Mouse (Mus musculus) neural tube, embryonic 14.5 days (tissue): ENCODE data around the gene Pip5k1b. TPM values are rescaled to one million over a fixed set of nuclear protein-coding genes. Genes with fewer than 3 reads are reported as not detected.

ENCODE experiments used
- ATAC-seq: fragments of 200-750 bp; cut with Nextera tagmentation; 2 replicates; pipeline ENCODE4 v1.8.0; 2017; ENCODE audit warnings: low read depth, mild to moderate bottlenecking, moderate TSS enrichment, moderate library complexity
- H3K27ac ChIP-seq: fragments of 300-500 bp; sonication (generic); 2 replicates; pipeline ENCODE4 v1.5.1; 2014; ENCODE audit warnings: low read depth, mild to moderate bottlenecking, control low read depth, low read length, moderate library complexity, mixed read lengths
- H3K27me3 ChIP-seq: fragments of 300-500 bp; sonication (generic); 2 replicates; pipeline ENCODE4 v1.6.1; 2014; ENCODE audit warnings: low read length; ENCODE audit not compliant: control insufficient read depth, insufficient read depth
- H3K36me3 ChIP-seq: fragments of 300-500 bp; sonication (generic); 2 replicates; pipeline ENCODE4 v1.6.1; 2014; ENCODE audit warnings: low read length, mixed read lengths; ENCODE audit not compliant: control insufficient read depth, insufficient read depth
- H3K4me1 ChIP-seq: fragments of 300-500 bp; sonication (generic); 2 replicates; pipeline ENCODE4 v1.6.1; 2014; ENCODE audit warnings: low read length; ENCODE audit not compliant: control insufficient read depth, insufficient read depth
- H3K4me2 ChIP-seq: fragments of 300-500 bp; sonication (generic); 2 replicates; pipeline ENCODE4 v1.6.1; 2014; ENCODE audit warnings: mild to moderate bottlenecking, low read depth, low read length, control low read depth
- H3K4me3 ChIP-seq: fragments of 300-500 bp; sonication (generic); 2 replicates; pipeline ENCODE4 v1.5.1; 2014; ENCODE audit warnings: low read depth, low read length, control low read depth, mixed read lengths
- H3K9ac ChIP-seq: fragments of 300-500 bp; sonication (generic); replicated peaks from 2 replicates; pipeline ENCODE4 v1.6.1; 2014; ENCODE audit warnings: low read depth, mild to moderate bottlenecking, control low read depth, low read length, mixed read lengths
- H3K9me3 ChIP-seq: fragments of 300-500 bp; sonication (generic); 2 replicates; pipeline ENCODE4 v1.6.1; 2016; ENCODE audit warnings: low read length; ENCODE audit not compliant: control insufficient read depth
- WGBS: fragments of 180-500 bp; shearing (Covaris S2); extraction: QIAGEN DNeasy Blood & Tissue Kit; methylation state at CpG from one replicate; pipeline ENCODE4 v1.1.7; 2014; 5-methylcytosine and 5-hydroxymethylcytosine counted together
- polyA plus RNA-seq: library from polyadenylated mRNA; unstranded; fragments of >200 nt; fragmentation: Nextera tagmentation; extraction: Ambion mirVana; gene quantifications from 2 replicates; pipeline ENCODE4 v1.2.1, GENCODE M21; 2014

Gene Pip5k1b
- polyA plus RNA-seq: 1.9 and 2.1 TPM in 2 replicates

- Histone ChIP-seq H3K27me3 (peaks cover 3% of the 10 kb centered on the region; the same call in 1 of the 2 replicates), H3K4me3 (peak within 1 kb of the TSS; percentile 81), H3K4me1 (peaks cover 5% of the 10 kb centered on the region), H3K27ac (0 out of 2 replicates have a peak within 1 kb of the TSS, but pooled peaks have one; percentile 34), H3K9me3 (no peaks in the 10 kb centered on the region), H3K4me2 (peak within 1 kb of the TSS; percentile 71), H3K36me3 (no peaks in the 10 kb centered on the region), H3K9ac (peak within 1 kb of the TSS; percentile 81)
- peak; percentile 57 for ATAC-seq
- WGBS: under 1% methylated on average over 23 of the region's 39 CpGs
These were observed at the start of gene Pip5k1b for GRCm38 (mm10) chr19:24555466-24555903. TSS of gene Pip5k1b (minus strand) at chr19:24555872.

DNA sequence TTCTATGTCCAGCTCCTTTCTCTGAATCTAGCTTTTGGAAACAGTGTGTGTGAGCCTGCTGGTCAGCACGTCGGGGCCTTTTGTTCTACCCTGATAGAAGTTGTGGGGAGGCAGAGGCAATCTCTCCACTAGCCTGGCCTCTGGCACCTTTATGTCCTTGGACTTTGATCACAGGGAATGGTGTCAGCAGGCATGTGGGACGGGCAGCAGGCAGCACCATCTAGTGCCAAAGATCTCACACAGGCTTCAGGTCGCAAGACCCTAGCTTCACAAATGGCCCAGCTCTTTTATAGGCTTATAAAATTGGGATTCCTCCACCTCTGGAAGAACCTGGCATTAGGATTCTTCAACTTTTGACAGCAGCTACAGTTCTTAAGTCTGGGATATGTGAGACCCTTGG, 48.4 kb upstream of the Pip5k1b start:
- H3K9me3 ChIP-seq: no peaks in the 10 kb centered on the region
- H3K4me2 ChIP-seq: no peak overlapping the region
- H3K4me3 ChIP-seq: no peak overlapping the region
- H3K27ac ChIP-seq: no peak overlapping the region
- no peak overlapping the region for H3K9ac ChIP-seq
- ATAC-seq: no peak
- H3K4me1 ChIP-seq: no peaks in the 10 kb centered on the region
- no peaks in the 10 kb centered on the region for H3K27me3 ChIP-seq
- WGBS: 77% methylated on average over 4 of the region's 4 CpGs
- H3K36me3 ChIP-seq: no peaks in the 10 kb centered on the region

GRCm38 (mm10) chr19:24603431-24603830, 47.8 kb upstream of the Pip5k1b start:
- ATAC-seq: no peak
- Histone ChIP-seq H3K9ac (no peak overlapping the region), H3K27me3 (no peaks in the 10 kb centered on the region), H3K9me3 (no peaks in the 10 kb centered on the region), H3K4me2 (no peak overlapping the region), H3K27ac (no peak overlapping the region), H3K36me3 (no peaks in the 10 kb centered on the region), H3K4me1 (no peaks in the 10 kb centered on the region), H3K4me3 (no peak overlapping the region)
- WGBS: 94% methylated on average over 4 of the region's 4 CpGs

- no peaks in the 10 kb centered on the region for H3K27me3 ChIP-seq
- no peak overlapping the region for H3K4me3 ChIP-seq
- H3K27ac ChIP-seq: no peak overlapping the region
- no peaks in the 10 kb centered on the region for H3K9me3 ChIP-seq
- 36% methylated on average over 2 of the region's 2 CpGs for WGBS
- no peak for ATAC-seq
- H3K4me2 ChIP-seq: no peak overlapping the region
- H3K4me1 ChIP-seq: no peaks in the 10 kb centered on the region
- no peaks in the 10 kb centered on the region for H3K36me3 ChIP-seq
- no peak overlapping the region for H3K9ac ChIP-seq
These were observed 31.1 kb upstream of the Pip5k1b start for GRCm38 (mm10) chr19:24586726-24587125.

DNA sequence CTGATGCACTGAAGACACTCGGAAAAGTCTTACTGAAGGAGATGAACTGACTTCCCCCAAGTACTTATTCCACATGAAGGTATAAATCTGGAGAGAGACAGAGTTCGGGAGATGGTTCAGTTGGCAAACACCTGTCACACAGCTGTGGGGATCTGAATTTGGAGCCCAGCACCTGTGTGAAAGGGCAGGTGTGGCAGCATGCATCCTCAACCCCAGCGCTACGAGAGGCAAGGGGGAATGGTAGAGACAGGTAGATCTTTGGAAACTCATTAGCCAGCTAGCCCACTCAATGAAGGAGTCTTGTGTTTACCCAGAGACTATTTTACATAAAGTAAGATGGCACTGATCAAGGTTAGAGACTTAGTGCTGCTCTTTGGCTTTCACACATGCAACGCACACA, 29.5 kb upstream of the Pip5k1b start:
- no peak for ATAC-seq
- Histone ChIP-seq H3K27ac (no peak overlapping the region), H3K4me1 (no peaks in the 10 kb centered on the region), H3K4me3 (no peak overlapping the region), H3K27me3 (no peaks in the 10 kb centered on the region), H3K9ac (no peak overlapping the region), H3K36me3 (no peaks in the 10 kb centered on the region), H3K4me2 (no peak overlapping the region), H3K9me3 (no peaks in the 10 kb centered on the region)
- WGBS: 95% methylated on average over 5 of the region's 5 CpGs

DNA sequence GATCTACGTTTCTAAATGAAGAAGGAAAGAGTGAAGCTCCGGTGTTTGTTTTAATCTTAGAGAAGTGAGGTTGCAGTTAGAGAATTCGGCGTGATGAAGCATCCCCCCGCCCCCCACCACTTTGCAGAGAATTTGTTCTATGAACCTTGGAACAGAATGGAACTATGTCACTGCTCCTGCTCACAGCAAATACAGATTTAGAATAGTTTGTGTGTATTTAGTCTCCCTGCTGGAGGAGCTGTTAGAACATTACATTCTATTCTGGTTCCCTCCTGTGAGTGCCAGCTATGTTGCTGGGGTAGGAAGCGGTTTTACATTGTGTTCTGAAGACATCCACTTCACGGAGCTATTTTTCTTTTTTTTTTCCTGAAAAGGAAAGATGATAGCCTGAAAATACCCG, 28.3 kb upstream of the Pip5k1b start:
- no peak overlapping the region for H3K4me2 ChIP-seq
- no peaks in the 10 kb centered on the region for H3K9me3 ChIP-seq
- H3K4me1 ChIP-seq: no peaks in the 10 kb centered on the region
- no peak for ATAC-seq
- no peaks in the 10 kb centered on the region for H3K36me3 ChIP-seq
- H3K27me3 ChIP-seq: no peaks in the 10 kb centered on the region
- H3K4me3 ChIP-seq: no peak overlapping the region
- WGBS: 85% methylated on average over 8 of the region's 8 CpGs
- H3K9ac ChIP-seq: no peak overlapping the region
- H3K27ac ChIP-seq: no peak overlapping the region

DNA sequence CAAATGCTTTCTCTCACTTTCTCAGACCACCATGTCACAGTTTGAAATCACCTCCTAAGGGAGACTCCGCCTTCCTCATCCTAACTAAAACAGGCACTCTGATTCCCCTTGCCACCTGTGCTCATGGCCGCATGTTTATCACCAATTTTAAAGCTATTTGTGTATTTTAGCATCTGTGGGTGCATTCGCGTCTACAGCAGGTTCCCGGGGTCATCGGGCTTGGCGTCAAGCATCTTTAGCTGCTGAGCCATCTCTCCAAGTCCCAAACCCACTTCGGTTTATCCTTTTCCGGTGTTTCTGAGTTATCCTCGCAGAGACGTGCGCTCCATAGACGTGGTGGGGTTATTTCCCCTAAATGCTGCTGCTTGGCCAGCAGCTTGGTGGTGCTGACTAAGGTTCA, 20.5 kb upstream of the Pip5k1b start:
- ATAC-seq: no peak
- H3K9me3 ChIP-seq: no peaks in the 10 kb centered on the region
- no peak overlapping the region for H3K27ac ChIP-seq
- no peak overlapping the region for H3K9ac ChIP-seq
- 95% methylated on average over 13 of the region's 13 CpGs for WGBS
- no peaks in the 10 kb centered on the region for H3K36me3 ChIP-seq
- no peaks in the 10 kb centered on the region for H3K27me3 ChIP-seq
- H3K4me3 ChIP-seq: no peak overlapping the region
- no peak overlapping the region for H3K4me2 ChIP-seq
- H3K4me1 ChIP-seq: no peaks in the 10 kb centered on the region

DNA sequence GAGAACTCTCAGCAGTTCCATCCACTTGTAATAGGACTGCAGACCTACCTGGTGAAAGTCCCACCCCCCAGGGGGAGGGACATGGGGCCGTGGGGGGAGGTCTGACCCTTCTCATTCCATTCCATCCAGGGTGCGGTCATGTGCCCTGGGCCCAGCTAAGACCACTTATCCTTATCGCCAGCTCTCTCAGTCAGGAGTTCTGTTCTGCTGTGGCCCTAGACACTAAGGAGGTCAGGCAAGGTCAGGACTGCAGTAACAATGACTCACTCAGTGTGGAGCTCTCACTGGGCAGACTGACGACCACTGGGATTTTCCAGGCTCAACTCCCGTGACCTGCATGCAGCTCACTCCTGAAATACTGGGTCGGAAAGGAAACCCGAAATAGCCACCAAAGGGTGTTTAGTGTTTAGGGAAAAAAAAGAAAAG, 16.1 kb upstream of the Pip5k1b start:
- Histone ChIP-seq H3K4me1 (no peaks in the 10 kb centered on the region), H3K9ac (no peak overlapping the region), H3K27me3 (no peaks in the 10 kb centered on the region), H3K36me3 (no peaks in the 10 kb centered on the region), H3K9me3 (no peaks in the 10 kb centered on the region), H3K4me2 (no peak overlapping the region), H3K4me3 (no peak overlapping the region), H3K27ac (no peak overlapping the region)
- ATAC-seq: no peak
- 42% methylated on average over 7 of the region's 7 CpGs for WGBS

DNA sequence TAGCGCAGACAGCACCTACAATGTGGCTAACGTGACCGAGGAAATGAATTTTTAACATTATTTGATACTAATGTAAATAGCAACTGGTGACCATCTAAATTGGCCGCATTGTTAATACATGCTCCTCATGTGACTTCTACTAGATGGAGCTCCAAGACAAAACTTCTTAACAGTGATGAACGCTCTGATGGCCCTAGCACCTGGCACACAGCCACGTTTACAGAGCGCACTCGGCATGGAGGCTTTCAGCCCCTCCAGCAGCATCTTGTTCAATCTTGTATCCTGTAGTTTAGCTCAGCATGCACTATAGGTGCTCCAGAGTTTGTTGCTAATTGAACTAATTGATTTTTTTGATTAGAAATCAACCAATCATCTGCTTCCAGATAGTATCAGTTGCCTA, 15.3 kb upstream of the Pip5k1b start:
- no peak overlapping the region for H3K9ac ChIP-seq
- no peaks in the 10 kb centered on the region for H3K4me1 ChIP-seq
- H3K4me3 ChIP-seq: no peak overlapping the region
- no peak overlapping the region for H3K27ac ChIP-seq
- WGBS: 80% methylated on average over 8 of the region's 8 CpGs
- H3K27me3 ChIP-seq: no peaks in the 10 kb centered on the region
- H3K4me2 ChIP-seq: no peak overlapping the region
- no peaks in the 10 kb centered on the region for H3K36me3 ChIP-seq
- no peak for ATAC-seq
- H3K9me3 ChIP-seq: no peaks in the 10 kb centered on the region
